Mouse (Mus musculus): Measurements from ENCODE around the gene Oser1. TPM values are rescaled to one million over a fixed set of nuclear protein-coding genes. Genes with fewer than 3 reads are reported as not detected.
A peak's percentile ranks its signal among the peaks of the same experiment; 100 is the strongest.

The Oser1 gene
- polyA plus RNA-seq (2016; fragmentation: Nextera tagmentation; extraction: Ambion mirVana): 85.4 and 87.3 TPM in 2 replicates

- Histone ChIP-seq H3K9me3 (no peaks in the 10 kb centered on the region), H3K4me2 (replicated peaks) (no peak within 1 kb of the TSS), H3K27me3 (no peaks in the 10 kb centered on the region), H3K36me3 (peaks cover 5% of the 10 kb centered on the region; the same call in 1 of the 2 replicates), H3K9ac (no peak within 1 kb of the TSS), H3K4me1 (peaks cover 8% of the 10 kb centered on the region; the same call in 1 of the 2 replicates), H3K27ac (no peak within 1 kb of the TSS), H3K4me3 (no peak within 1 kb of the TSS)
- ATAC-seq (ENCODE audit: insufficient number of reproducible peaks, insufficient read depth, low FRiP score, low TSS enrichment): no peak
- WGBS: 78% methylated on average over 6 of the region's 6 CpGs
Observed at GRCm38 (mm10) chr2:163424597-163424996, at the start of gene Oser1. Gene Oser1, minus strand, starts transcription at chr2:163424697.

DNA sequence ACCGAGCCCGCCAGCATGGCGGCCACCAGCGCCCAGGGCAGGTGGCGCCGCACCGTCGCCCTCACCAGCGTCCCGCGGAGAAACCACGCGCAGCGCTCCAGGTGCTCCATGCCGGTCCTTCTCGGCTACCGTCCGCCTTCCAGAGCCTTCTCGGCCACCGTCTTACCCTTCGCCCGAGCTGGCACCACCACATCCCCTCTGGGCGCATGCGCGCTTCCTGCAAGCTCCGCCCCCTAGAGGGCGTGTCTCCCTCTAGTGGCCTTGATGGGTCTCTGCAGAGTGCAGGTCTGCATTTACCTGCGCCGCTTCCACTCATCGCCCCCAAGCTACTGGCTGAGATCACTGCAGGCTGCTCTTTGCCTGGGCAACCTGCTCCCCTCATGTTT is 48.0 kb upstream of the Oser1 start, which contains the start of gene Fitm2:
TSS of gene Fitm2 (minus strand) at position 164 of the 386 bp plus-strand sequence.
- H3K4me1 ChIP-seq: peaks cover 8% of the 10 kb centered on the region; the same call in 1 of the 2 replicates
- H3K4me3 ChIP-seq: peak within 1 kb of the TSS; percentile 79
- H3K9me3 ChIP-seq: no peaks in the 10 kb centered on the region
- no peak within 1 kb of the TSS for H3K27ac ChIP-seq
- no peaks in the 10 kb centered on the region for H3K27me3 ChIP-seq
- H3K36me3 ChIP-seq: peaks cover 18% of the 10 kb centered on the region
- peak; percentile 93 for ATAC-seq (ENCODE audit: insufficient number of reproducible peaks, insufficient read depth, low FRiP score, low TSS enrichment)
- peak within 1 kb of the TSS; percentile 76 for H3K9ac ChIP-seq
- peak within 1 kb of the TSS; percentile 64 for H3K4me2 ChIP-seq (replicated peaks)
- under 1% methylated on average over 30 of the region's 30 CpGs for WGBS

- Histone ChIP-seq H3K36me3 (peaks cover 18% of the 10 kb centered on the region), H3K27ac (no peak overlapping the region), H3K4me1 (peaks cover 8% of the 10 kb centered on the region; the same call in 1 of the 2 replicates)
Observed at GRCm38 (mm10) chr2:163471710-163472465, 47.4 kb upstream of the Oser1 start.

DNA sequence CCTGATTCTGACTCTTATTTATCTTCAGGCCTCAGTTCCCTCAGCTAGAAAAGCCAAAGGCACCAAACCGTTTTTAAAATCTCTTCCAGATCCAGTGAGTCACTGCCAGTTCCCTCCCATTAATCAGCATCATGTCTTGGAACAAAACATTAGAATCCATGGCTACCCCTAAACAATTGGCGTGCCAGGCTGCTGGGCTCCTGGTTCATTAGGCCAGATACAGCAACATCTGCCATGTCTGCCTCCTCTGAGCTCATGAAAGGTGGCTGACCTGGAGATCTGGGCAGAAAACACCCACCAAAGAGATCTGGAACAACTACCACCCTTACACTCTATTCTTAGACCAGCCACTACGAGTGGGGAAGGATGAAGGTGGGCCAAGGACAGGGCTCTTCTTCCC is 46.6 kb upstream of the Oser1 start:
- Histone ChIP-seq H3K9ac (no peak overlapping the region), H3K4me1 (peaks cover 8% of the 10 kb centered on the region; the same call in 1 of the 2 replicates)

More at GRCm38 (mm10) chr2:163471710-163472465, 47.4 kb upstream of the Oser1 start:
- peak; percentile 47 for ATAC-seq (ENCODE audit: insufficient number of reproducible peaks, insufficient read depth, low FRiP score, low TSS enrichment)
- H3K9me3 ChIP-seq: no peaks in the 10 kb centered on the region
- H3K4me2 ChIP-seq (replicated peaks): peak overlapping the region; percentile 64
- H3K4me3 ChIP-seq: peak overlapping the region; percentile 79
- H3K9ac ChIP-seq: peak overlapping the region; percentile 76
- no peaks in the 10 kb centered on the region for H3K27me3 ChIP-seq
- WGBS: 5% methylated on average over 36 of the region's 36 CpGs

GRCm38 (mm10) chr2:163469711-163470110 is 45.2 kb upstream of the Oser1 start:
- 95% methylated on average over 15 of the region's 15 CpGs for WGBS
- Histone ChIP-seq H3K9ac (no peak overlapping the region), H3K4me2 (replicated peaks) (no peak overlapping the region), H3K27me3 (no peaks in the 10 kb centered on the region), H3K9me3 (no peaks in the 10 kb centered on the region), H3K4me1 (peaks cover 8% of the 10 kb centered on the region; the same call in 1 of the 2 replicates), H3K36me3 (peaks cover 18% of the 10 kb centered on the region), H3K27ac (no peak overlapping the region), H3K4me3 (no peak overlapping the region)
- no peak for ATAC-seq (ENCODE audit: insufficient number of reproducible peaks, insufficient read depth, low FRiP score, low TSS enrichment)

More for the DNA sequence above, 46.6 kb upstream of the Oser1 start:
- ATAC-seq (ENCODE audit: insufficient number of reproducible peaks, insufficient read depth, low FRiP score, low TSS enrichment): no peak
- Histone ChIP-seq H3K27ac (no peak overlapping the region), H3K4me3 (peak overlapping the region; percentile 79; the same call in 1 of the 2 replicates), H3K9me3 (no peaks in the 10 kb centered on the region), H3K36me3 (peaks cover 18% of the 10 kb centered on the region), H3K4me2 (replicated peaks) (peak overlapping the region; percentile 64), H3K27me3 (no peaks in the 10 kb centered on the region)
- WGBS: 84% methylated on average over 3 of the region's 3 CpGs

- Histone ChIP-seq H3K4me2 (replicated peaks) (no peak overlapping the region), H3K4me1 (peaks cover 8% of the 10 kb centered on the region; the same call in 1 of the 2 replicates), H3K27me3 (no peaks in the 10 kb centered on the region), H3K4me3 (no peak overlapping the region), H3K9me3 (no peaks in the 10 kb centered on the region), H3K36me3 (peaks cover 18% of the 10 kb centered on the region), H3K27ac (no peak overlapping the region), H3K9ac (no peak overlapping the region)
- no peak for ATAC-seq (ENCODE audit: insufficient number of reproducible peaks, insufficient read depth, low FRiP score, low TSS enrichment)
- 90% methylated on average over 6 of the region's 6 CpGs for WGBS
Observed at GRCm38 (mm10) chr2:163468866-163469265, 44.4 kb upstream of the Oser1 start.

DNA sequence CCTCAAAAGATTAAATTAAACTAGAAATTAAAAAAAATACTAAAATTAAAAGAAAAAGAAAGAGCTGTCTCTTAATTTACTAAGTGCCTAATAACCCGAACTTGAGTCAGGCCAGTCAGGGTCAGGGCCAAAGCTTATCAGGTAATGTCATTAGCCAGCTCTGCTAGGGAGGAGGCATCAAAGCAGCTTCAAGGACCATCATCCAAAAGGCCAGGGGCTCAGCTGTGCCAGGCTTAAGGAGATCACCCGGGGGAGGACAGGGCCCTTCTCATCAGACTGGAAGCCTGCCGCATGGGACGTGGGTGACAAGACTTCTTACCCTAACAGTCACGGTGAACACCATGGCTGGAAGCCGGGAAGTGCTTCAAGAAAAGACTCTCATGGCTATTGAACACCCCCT is 43.1 kb upstream of the Oser1 start:
- Histone ChIP-seq H3K4me1 (peaks cover 8% of the 10 kb centered on the region; the same call in 1 of the 2 replicates), H3K4me2 (replicated peaks) (no peak overlapping the region), H3K9ac (no peak overlapping the region), H3K4me3 (no peak overlapping the region), H3K27me3 (no peaks in the 10 kb centered on the region), H3K9me3 (no peaks in the 10 kb centered on the region), H3K27ac (no peak overlapping the region), H3K36me3 (peaks cover 18% of the 10 kb centered on the region)
- 94% methylated on average over 6 of the region's 6 CpGs for WGBS
- ATAC-seq (ENCODE audit: insufficient number of reproducible peaks, insufficient read depth, low FRiP score, low TSS enrichment): no peak

DNA sequence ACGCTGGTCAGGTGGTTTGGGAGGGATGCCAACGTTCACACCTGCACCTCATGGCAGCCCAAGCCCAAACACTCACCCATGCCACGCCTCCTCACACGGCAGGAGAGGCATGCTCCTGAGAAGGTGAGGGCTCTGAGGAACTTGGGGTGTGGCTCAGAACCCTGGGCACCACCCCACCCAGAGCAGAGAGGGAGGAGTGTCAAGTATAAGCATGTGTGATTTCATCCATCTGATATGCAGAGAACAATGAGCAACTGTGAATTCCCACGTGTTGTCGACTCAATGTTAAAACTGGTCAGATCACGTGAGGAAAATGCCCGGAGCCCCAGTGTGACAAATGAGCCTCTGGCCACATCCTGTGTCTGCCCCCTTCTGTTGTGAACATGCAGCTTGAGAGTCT is 42.3 kb upstream of the Oser1 start:
- Histone ChIP-seq H3K27ac (no peak overlapping the region), H3K4me3 (no peak overlapping the region), H3K9ac (no peak overlapping the region), H3K4me1 (peaks cover 8% of the 10 kb centered on the region; the same call in 1 of the 2 replicates), H3K4me2 (replicated peaks) (no peak overlapping the region), H3K36me3 (peaks cover 18% of the 10 kb centered on the region), H3K9me3 (no peaks in the 10 kb centered on the region), H3K27me3 (no peaks in the 10 kb centered on the region)
- 75% methylated on average over 8 of the region's 8 CpGs for WGBS
- no peak for ATAC-seq (ENCODE audit: insufficient number of reproducible peaks, insufficient read depth, low FRiP score, low TSS enrichment)

GRCm38 (mm10) chr2:163464562-163464961 is 40.1 kb upstream of the Oser1 start:
- ATAC-seq (ENCODE audit: insufficient number of reproducible peaks, insufficient read depth, low FRiP score, low TSS enrichment): no peak
- Histone ChIP-seq H3K36me3 (peaks cover 14% of the 10 kb centered on the region), H3K4me1 (no peaks in the 10 kb centered on the region), H3K27ac (no peak overlapping the region), H3K9me3 (no peaks in the 10 kb centered on the region), H3K4me3 (no peak overlapping the region), H3K4me2 (replicated peaks) (no peak overlapping the region), H3K27me3 (peaks cover 5% of the 10 kb centered on the region), H3K9ac (no peak overlapping the region)
- WGBS: 60% methylated on average over 6 of the region's 6 CpGs

DNA sequence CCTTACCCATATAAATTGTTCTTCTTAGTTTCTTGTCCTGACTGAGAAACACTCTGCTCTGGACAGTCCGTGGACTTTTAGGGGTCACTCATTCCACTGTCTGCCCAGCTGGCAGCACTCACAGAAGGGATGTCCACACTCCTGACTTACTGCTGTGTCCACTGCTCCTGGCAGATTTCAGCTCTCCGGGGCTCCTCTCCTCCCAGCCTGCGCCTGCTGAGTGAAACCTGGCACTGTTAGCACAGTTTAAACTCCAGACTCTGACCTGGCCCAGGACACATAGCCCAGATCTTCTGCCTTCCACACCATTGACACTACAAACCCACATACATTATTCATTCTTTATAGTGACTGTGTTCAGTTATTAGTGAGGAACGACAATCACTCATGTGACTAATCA is 39.5 kb upstream of the Oser1 start:
- H3K4me2 ChIP-seq (replicated peaks): no peak overlapping the region
- no peaks in the 10 kb centered on the region for H3K9me3 ChIP-seq
- no peaks in the 10 kb centered on the region for H3K4me1 ChIP-seq
- no peak overlapping the region for H3K4me3 ChIP-seq
- peaks cover 10% of the 10 kb centered on the region for H3K27me3 ChIP-seq
- no peak overlapping the region for H3K27ac ChIP-seq
- H3K9ac ChIP-seq: no peak overlapping the region
- peaks cover 9% of the 10 kb centered on the region for H3K36me3 ChIP-seq
- 73% methylated on average over 4 of the region's 4 CpGs for WGBS
- ATAC-seq (ENCODE audit: insufficient number of reproducible peaks, insufficient read depth, low FRiP score, low TSS enrichment): no peak

DNA sequence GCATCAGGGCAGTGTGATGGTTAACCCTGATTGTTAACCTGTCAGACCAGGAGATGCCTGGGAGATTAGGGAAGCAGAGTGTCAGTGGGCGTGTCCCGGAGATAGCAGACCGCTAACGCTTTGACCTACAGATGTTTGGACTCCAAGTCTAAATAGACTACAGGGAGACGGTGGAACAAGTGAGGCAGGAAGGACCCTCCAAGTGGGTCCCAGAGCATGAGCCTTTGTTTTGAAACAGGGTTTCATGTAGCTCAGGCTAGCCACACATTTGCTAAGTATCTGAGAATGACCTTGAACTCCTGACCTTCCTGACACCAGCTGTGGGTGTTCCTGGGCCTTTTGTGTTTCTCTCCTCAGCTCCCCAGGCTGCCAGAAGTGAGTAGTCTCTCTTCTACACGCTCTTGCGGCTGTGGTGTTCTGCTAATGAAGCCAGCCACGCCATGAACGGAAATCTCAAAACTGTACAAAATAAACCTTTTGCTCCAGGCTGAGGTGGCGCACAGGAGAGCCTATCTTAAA is 38.8 kb upstream of the Oser1 start:
- no peak for ATAC-seq (ENCODE audit: insufficient number of reproducible peaks, insufficient read depth, low FRiP score, low TSS enrichment)
- H3K4me1 ChIP-seq: no peaks in the 10 kb centered on the region
- no peak overlapping the region for H3K9ac ChIP-seq
- peaks cover 2% of the 10 kb centered on the region; the same call in 1 of the 2 replicates for H3K36me3 ChIP-seq
- H3K4me2 ChIP-seq (replicated peaks): no peak overlapping the region
- peaks cover 17% of the 10 kb centered on the region for H3K27me3 ChIP-seq
- H3K27ac ChIP-seq: no peak overlapping the region
- WGBS: 70% methylated on average over 10 of the region's 10 CpGs
- H3K9me3 ChIP-seq: no peaks in the 10 kb centered on the region
- no peak overlapping the region for H3K4me3 ChIP-seq

DNA sequence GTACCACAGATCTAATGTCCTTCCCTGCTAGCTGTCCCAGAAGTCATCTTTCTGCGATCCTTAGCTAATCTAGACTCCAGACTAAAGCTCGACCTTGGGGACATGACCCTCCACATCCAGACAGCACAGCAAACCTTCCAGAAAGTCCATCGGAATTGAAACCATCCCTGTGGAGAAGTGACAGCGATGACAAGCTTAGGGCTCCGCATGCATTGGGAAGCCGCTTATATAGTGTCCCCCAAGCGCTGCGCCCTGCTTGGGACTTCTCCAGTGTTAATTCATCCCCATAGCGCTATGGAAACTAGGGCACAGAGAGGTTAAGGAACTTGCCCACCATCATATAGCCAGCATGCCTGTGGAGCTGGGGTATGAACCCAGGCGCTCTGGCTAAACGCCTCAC is 38.3 kb upstream of the Oser1 start:
- 77% methylated on average over 11 of the region's 11 CpGs for WGBS

More for the DNA sequence above, 38.3 kb upstream of the Oser1 start:
- H3K9ac ChIP-seq: no peak overlapping the region
- no peaks in the 10 kb centered on the region for H3K4me1 ChIP-seq
- no peak overlapping the region for H3K4me2 ChIP-seq (replicated peaks)
- H3K9me3 ChIP-seq: no peaks in the 10 kb centered on the region
- no peak for ATAC-seq (ENCODE audit: insufficient number of reproducible peaks, insufficient read depth, low FRiP score, low TSS enrichment)
- H3K27me3 ChIP-seq: peaks cover 21% of the 10 kb centered on the region
- H3K36me3 ChIP-seq: no peaks in the 10 kb centered on the region
- no peak overlapping the region for H3K4me3 ChIP-seq
- H3K27ac ChIP-seq: no peak overlapping the region

Data from embryonic facial prominence, embryonic 12.5 days (tissue).